Mouse (Mus musculus): ENCODE data around the gene Prrg4.
A peak's percentile ranks its signal among the peaks of the same experiment; 100 is the strongest.
"Not testable (repeated sequence)": the region's sequence is repeated elsewhere in the genome, so short reads cannot be mapped to it uniquely, and the experiment has no call there.

The Prrg4 gene

GRCm38 (mm10) chr2:104841736-104842135 is 7.9 kb downstream of the Prrg4 start:
- DNase-seq (ENCODE audit: low spot score in 2 of 2): no peak

GRCm38 (mm10) chr2:104840974-104841373 is 8.7 kb downstream of the Prrg4 start:
- no peak for DNase-seq (ENCODE audit: low spot score in 2 of 2)

- no peak for DNase-seq (ENCODE audit: low spot score in 2 of 2)
These were observed 17.2 kb downstream of the Prrg4 start for GRCm38 (mm10) chr2:104832486-104832885.

GRCm38 (mm10) chr2:104826191-104826590 is 23.5 kb downstream of the Prrg4 start:
- no peak for DNase-seq (ENCODE audit: low spot score in 2 of 2)

GRCm38 (mm10) chr2:104818763-104819162 is 30.9 kb downstream of the Prrg4 start:
- DNase-seq (ENCODE audit: low spot score in 2 of 2): not testable (repeated sequence)

- no peak for DNase-seq (ENCODE audit: low spot score in 2 of 2)
These were observed 31.9 kb downstream of the Prrg4 start for GRCm38 (mm10) chr2:104817555-104818330.

- DNase-seq (ENCODE audit: low spot score in 2 of 2): peak; percentile 66 to 83
These were observed 32.7 kb downstream of the Prrg4 start for GRCm38 (mm10) chr2:104816866-104817439.

- peak in 1 of 2 experiments; percentile 31 for DNase-seq (ENCODE audit: low spot score in 2 of 2)
These were observed 33.3 kb downstream of the Prrg4 start, which contains the start of gene Qser1 for GRCm38 (mm10) chr2:104816371-104816827. Gene Qser1 (minus strand): TSS chr2:104816760.

GRCm38 (mm10) chr2:104815561-104816370 is 33.9 kb downstream of the Prrg4 start:
- DNase-seq (ENCODE audit: low spot score in 2 of 2): peak; percentile 30 to 41

- DNase-seq (ENCODE audit: low spot score in 2 of 2): no peak
These were observed 35.3 kb downstream of the Prrg4 start for GRCm38 (mm10) chr2:104814181-104814951.

GRCm38 (mm10) chr2:104805435-104805834 is 44.2 kb downstream of the Prrg4 start:
- DNase-seq (ENCODE audit: low spot score in 2 of 2): no peak
